Mouse (Mus musculus) myocyte (in vitro differentiated cells): ENCODE data around the gene Zfp978.

ENCODE experiments used
- SRF ChIP-seq: IDR thresholded peaks from one replicate; pipeline ENCODE4 v1.6.1; 2011; ENCODE audit warnings: low read depth; ENCODE audit not compliant: control insufficient read depth, insufficient read length
- USF1 ChIP-seq: IDR thresholded peaks from one replicate; pipeline ENCODE4 v1.6.1; 2011; ENCODE audit warnings: low read depth, mild to moderate bottlenecking, control low read depth, moderate library complexity

DNA sequence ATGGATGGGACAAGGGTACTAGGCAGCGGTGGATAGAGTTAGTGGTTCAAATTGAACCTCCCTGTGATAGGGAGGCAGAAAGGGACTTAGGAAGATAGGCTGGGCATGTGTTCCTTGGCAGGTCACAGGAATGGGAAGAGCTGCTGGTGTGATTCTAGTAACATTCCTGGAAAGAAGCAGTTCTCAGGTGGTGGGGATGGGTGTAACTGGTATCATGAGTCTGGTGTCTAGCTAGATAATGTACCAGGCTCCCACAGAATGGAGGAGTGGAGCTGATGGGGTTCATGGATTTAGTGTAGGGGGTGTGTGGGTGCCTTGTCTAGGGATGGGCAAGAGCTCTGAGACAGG lies 71.3 kb downstream of the Zfp978 start:
- TF ChIP-seq USF1 (no peak), SRF (no peak)
